Mouse (Mus musculus): ENCODE results near the gene Cd248. TPM values are rescaled to one million over a fixed set of nuclear protein-coding genes. Genes with fewer than 3 reads are reported as not detected.
A peak's percentile ranks its signal among the peaks of the same experiment; 100 is the strongest.

The Cd248 gene
- polyA plus RNA-seq, 1 experiment from 2014 or later, result 69.8 TPM

DNA sequence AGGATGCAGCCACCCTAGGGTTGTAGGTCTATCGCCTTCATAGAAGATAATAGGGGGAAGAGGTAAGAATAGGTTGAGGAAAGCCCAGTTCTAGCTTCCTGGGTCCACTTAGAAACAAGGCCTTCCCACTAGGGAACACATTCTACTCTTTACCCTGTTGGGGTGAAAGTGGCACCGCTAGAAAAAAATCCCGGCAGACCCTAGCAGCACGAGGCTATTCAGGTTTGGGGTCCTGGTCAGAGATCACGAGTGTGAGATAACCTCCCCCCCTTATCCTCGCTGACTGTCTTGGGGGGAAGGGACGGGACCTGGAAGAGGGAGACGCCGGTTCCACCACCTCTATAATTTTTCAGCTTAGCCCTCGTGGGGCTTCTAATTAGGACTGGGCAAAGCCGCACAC, 3.2 kb downstream of the Cd248 start:
- 10% methylated on average over 11 of the region's 11 CpGs for WGBS
- Histone ChIP-seq H3K36me3 (ENCODE audit: control insufficient read depth, insufficient read depth, low read length) (no peaks in the 10 kb centered on the region), H3K9me3 (replicated peaks; ENCODE audit: control insufficient read depth, low read length) (no peaks in the 10 kb centered on the region), H3K27ac (ENCODE audit: low read length) (peak overlapping the region; percentile 89), H3K4me2 (ENCODE audit: low read depth, low read length) (peak overlapping the region; percentile 77), H3K27me3 (ENCODE audit: control insufficient read depth, insufficient read depth, low read length) (no peaks in the 10 kb centered on the region), H3K4me3 (replicated peaks; ENCODE audit: low read length) (peak overlapping the region; percentile 69), H3K9ac (ENCODE audit: low read length) (peak overlapping the region; percentile 87), H3K4me1 (ENCODE audit: control insufficient read depth, insufficient read depth, low read length) (peaks cover 41% of the 10 kb centered on the region)
- no peak for ATAC-seq (ENCODE audit: insufficient read depth, low FRiP score)

DNA sequence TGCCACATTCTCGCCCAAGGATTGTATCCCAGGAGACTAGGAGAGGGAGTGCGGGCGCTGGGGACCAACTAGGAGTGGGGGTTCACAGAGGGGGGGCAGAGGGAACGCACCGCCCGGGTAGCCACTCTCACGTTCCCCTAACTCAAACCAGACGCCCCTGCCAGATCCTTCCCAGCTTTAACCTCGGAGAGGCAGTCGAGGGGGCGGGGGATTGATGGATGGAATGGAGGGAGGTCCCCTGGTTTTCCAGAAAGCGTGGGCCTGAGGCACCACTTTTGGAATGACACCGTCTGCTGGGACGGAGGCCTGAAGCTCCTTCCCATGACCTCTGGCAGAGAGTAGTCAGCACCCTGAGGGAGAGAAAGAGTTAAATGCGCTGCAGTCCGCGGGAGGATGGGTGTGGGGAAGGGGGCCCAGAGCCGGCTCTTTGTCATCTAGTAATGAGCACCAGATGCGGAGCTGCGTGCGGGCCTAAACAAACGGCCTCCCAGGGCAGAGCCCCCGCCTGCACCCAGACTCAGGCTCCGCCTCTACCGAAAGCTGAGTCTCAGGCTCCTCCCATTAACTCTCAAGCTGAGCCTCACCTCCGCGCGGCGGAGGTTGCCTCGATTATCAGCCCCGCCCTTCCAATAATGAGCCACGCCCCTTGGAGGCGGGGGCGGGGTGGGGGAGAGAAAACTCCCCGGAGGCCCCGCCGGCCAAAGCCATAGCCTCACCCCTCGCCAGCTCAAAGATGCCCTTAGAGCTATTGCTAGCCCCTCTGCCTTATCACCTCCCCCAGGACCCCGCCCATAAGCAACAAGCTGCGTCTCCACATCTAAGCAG, 3.9 kb downstream of the Cd248 start:
- 0 out of 2 replicates have a peak, but pooled peaks cover 3% of the 10 kb centered on the region for H3K36me3 ChIP-seq (ENCODE audit: control insufficient read depth, insufficient read depth, low read length)
- peaks cover 41% of the 10 kb centered on the region for H3K4me1 ChIP-seq (ENCODE audit: control insufficient read depth, insufficient read depth, low read length)
- no peaks in the 10 kb centered on the region for H3K9me3 ChIP-seq (replicated peaks; ENCODE audit: control insufficient read depth, low read length)
- peak; percentile 86 for ATAC-seq (ENCODE audit: insufficient read depth, low FRiP score)
- peak overlapping the region; percentile 69 for H3K4me3 ChIP-seq (replicated peaks; ENCODE audit: low read length)
- under 1% methylated on average over 40 of the region's 40 CpGs for WGBS
- H3K27me3 ChIP-seq (ENCODE audit: control insufficient read depth, insufficient read depth, low read length), result no peaks in the 10 kb centered on the region
- H3K4me2 ChIP-seq (ENCODE audit: low read depth, low read length), result peak overlapping the region; percentile 77
- peak overlapping the region; percentile 94 for H3K27ac ChIP-seq (ENCODE audit: low read length)
- H3K9ac ChIP-seq (ENCODE audit: low read length), result peak overlapping the region; percentile 87

DNA sequence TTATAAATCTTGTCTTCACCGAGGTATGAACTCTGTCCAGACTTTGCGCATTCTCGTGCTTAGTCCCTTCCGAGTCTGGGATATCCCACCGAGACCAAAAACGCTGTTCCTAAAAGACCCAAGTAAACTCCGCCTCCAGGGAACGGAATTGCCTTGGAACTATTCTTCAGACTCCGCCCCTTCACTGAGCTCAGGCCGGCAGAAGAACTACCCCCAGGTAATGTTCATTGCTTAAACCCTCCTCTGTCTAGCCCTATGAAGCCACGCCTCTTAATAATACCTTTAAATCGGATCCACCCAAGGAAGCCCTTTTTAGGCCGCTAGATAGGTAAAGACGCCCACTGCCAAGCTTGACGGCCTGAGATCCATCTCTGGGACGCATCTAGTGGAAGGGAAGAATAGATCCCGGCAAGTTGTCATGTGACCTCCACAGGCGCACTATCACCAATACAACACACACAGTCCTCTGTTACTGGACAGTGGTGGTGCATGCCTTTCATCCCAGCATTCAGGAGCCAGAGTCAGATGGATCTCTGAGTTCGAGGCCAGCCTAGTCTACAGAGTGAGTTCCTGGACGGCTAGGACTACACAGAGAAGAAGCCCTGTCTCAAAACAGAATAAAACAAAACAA, 4.6 kb downstream of the Cd248 start:
- ATAC-seq (ENCODE audit: insufficient read depth, low FRiP score), result peak; percentile 5; the same call in 1 of the 2 replicates
- no peaks in the 10 kb centered on the region for H3K27me3 ChIP-seq (ENCODE audit: control insufficient read depth, insufficient read depth, low read length)

DNA sequence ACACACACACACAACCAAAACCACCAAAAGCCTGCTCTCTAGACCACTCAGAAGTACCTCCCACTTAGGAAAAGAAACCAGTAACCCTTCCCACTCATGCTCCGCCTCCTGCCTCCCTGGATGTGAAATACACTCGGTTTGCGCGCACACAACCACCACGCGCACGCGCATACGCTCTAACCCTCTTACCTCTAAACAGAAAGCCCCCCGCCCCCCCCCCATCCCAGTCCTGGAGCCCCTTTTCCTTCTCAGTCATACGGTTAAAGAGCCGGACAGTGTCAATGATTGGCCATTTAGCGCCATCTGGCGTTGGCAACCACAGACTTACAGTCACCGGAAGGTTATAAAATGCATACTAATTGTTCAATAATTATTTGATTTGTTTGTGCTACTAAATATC, 5.2 kb downstream of the Cd248 start:
- H3K4me3 ChIP-seq (replicated peaks; ENCODE audit: low read length), result peak overlapping the region; percentile 69
- H3K9ac ChIP-seq (ENCODE audit: low read length), result no peak overlapping the region
- peaks cover 29% of the 10 kb centered on the region; the same call in 1 of the 2 replicates for H3K4me1 ChIP-seq (ENCODE audit: control insufficient read depth, insufficient read depth, low read length)
- no peak for ATAC-seq (ENCODE audit: insufficient read depth, low FRiP score)
- peak overlapping the region; percentile 77 for H3K4me2 ChIP-seq (ENCODE audit: low read depth, low read length)
- H3K27me3 ChIP-seq (ENCODE audit: control insufficient read depth, insufficient read depth, low read length), result no peaks in the 10 kb centered on the region
- peak overlapping the region; percentile 94 for H3K27ac ChIP-seq (ENCODE audit: low read length)
- WGBS, result under 1% methylated on average over 15 of the region's 15 CpGs
- 0 out of 2 replicates have a peak, but pooled peaks cover 3% of the 10 kb centered on the region for H3K36me3 ChIP-seq (ENCODE audit: control insufficient read depth, insufficient read depth, low read length)
- H3K9me3 ChIP-seq (replicated peaks; ENCODE audit: control insufficient read depth, low read length), result no peaks in the 10 kb centered on the region

More for the DNA sequence above, 4.6 kb downstream of the Cd248 start:
- peak overlapping the region; percentile 77 for H3K4me2 ChIP-seq (ENCODE audit: low read depth, low read length)
- H3K9me3 ChIP-seq (replicated peaks; ENCODE audit: control insufficient read depth, low read length), result no peaks in the 10 kb centered on the region
- H3K4me1 ChIP-seq (ENCODE audit: control insufficient read depth, insufficient read depth, low read length), result peaks cover 33% of the 10 kb centered on the region; the same call in 1 of the 2 replicates
- WGBS, result 3% methylated on average over 20 of the region's 20 CpGs
- H3K27ac ChIP-seq (ENCODE audit: low read length), result peak overlapping the region; percentile 94
- H3K36me3 ChIP-seq (ENCODE audit: control insufficient read depth, insufficient read depth, low read length), result 0 out of 2 replicates have a peak, but pooled peaks cover 3% of the 10 kb centered on the region
- H3K4me3 ChIP-seq (replicated peaks; ENCODE audit: low read length), result peak overlapping the region; percentile 69
- H3K9ac ChIP-seq (ENCODE audit: low read length), result peak overlapping the region; percentile 87

DNA sequence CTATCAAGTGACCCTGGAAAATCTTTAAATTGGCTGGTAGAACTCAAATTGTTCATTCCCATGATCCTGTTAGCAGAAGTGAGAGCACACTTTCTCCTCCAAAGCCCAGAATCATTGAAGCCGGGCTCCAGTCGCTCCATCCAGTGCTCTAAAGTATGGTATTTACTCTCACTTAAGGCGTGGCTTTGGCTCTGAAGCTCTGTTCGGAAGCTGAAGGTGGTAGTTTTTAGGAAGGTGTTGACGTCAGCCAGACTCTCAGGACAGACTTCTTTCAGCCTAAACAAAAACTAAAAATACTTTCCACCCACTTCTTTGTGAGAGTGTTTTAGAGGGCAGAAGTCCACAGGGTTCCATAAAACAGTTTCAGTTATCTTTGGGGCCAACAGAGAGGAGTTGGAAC, 5.6 kb downstream of the Cd248 start:
- Histone ChIP-seq H3K9ac (ENCODE audit: low read length) (no peak overlapping the region), H3K27ac (ENCODE audit: low read length) (no peak overlapping the region), H3K4me3 (replicated peaks; ENCODE audit: low read length) (no peak overlapping the region), H3K4me1 (ENCODE audit: control insufficient read depth, insufficient read depth, low read length) (peaks cover 26% of the 10 kb centered on the region; the same call in 1 of the 2 replicates), H3K9me3 (replicated peaks; ENCODE audit: control insufficient read depth, low read length) (no peaks in the 10 kb centered on the region), H3K27me3 (ENCODE audit: control insufficient read depth, insufficient read depth, low read length) (no peaks in the 10 kb centered on the region), H3K4me2 (ENCODE audit: low read depth, low read length) (peak overlapping the region; percentile 77), H3K36me3 (ENCODE audit: control insufficient read depth, insufficient read depth, low read length) (0 out of 2 replicates have a peak, but pooled peaks cover 3% of the 10 kb centered on the region)
- ATAC-seq (ENCODE audit: insufficient read depth, low FRiP score), result no peak
- WGBS, result 26% methylated on average over 5 of the region's 5 CpGs

DNA sequence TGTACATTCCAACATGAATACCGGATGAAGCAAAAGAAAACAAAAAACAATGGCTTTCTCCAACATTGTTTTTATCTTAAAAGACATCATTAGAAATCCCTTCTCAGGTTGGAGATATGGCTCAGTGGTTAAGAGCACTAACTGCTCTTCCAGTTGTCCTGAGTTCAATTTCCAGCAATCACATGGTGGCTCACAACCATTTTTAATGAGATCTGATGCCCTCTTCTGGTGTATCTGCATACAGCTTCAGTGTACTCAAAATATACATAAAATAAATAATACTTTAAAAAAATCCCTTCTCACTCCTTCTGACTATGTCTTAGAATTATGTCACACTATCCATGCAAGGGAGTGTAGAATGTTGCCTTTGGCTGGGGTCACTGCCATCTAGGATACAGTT, 11.4 kb downstream of the Cd248 start:
- H3K4me1 ChIP-seq (ENCODE audit: control insufficient read depth, insufficient read depth, low read length), result no peaks in the 10 kb centered on the region
- H3K36me3 ChIP-seq (ENCODE audit: control insufficient read depth, insufficient read depth, low read length), result 0 out of 2 replicates have a peak, but pooled peaks cover 3% of the 10 kb centered on the region
- no peak overlapping the region for H3K9ac ChIP-seq (ENCODE audit: low read length)
- no peaks in the 10 kb centered on the region for H3K9me3 ChIP-seq (replicated peaks; ENCODE audit: control insufficient read depth, low read length)
- no peak overlapping the region for H3K27ac ChIP-seq (ENCODE audit: low read length)
- no peak for ATAC-seq (ENCODE audit: insufficient read depth, low FRiP score)
- H3K27me3 ChIP-seq (ENCODE audit: control insufficient read depth, insufficient read depth, low read length), result peaks cover 34% of the 10 kb centered on the region
- H3K4me2 ChIP-seq (ENCODE audit: low read depth, low read length), result no peak overlapping the region
- WGBS, result 94% methylated on average over 1 of the region's 1 CpGs
- H3K4me3 ChIP-seq (replicated peaks; ENCODE audit: low read length), result no peak overlapping the region

DNA sequence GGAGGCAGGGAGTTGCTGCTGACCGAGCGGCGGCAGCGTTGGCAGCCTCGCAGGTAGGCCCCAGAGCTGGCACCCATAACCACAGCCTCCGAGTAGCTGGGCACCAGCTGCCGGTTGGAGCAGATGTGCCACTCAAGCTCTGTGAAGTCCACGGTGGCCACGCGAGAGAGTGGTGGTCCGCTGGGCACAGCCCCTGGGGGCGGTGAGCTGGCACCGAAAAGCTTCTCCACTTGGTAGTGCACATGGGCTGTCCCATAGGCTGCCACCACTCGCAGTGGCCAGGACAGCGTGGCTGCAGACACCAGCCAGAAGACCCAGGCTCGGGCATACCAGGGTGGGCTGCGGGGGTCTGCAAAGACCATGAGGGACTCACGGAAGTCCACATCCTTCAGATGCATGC, 14.1 kb downstream of the Cd248 start:
- no peaks in the 10 kb centered on the region for H3K36me3 ChIP-seq (ENCODE audit: control insufficient read depth, insufficient read depth, low read length)
- H3K27ac ChIP-seq (ENCODE audit: low read length), result no peak overlapping the region
- H3K9me3 ChIP-seq (replicated peaks; ENCODE audit: control insufficient read depth, low read length), result no peaks in the 10 kb centered on the region
- WGBS, result 58% methylated on average over 18 of the region's 18 CpGs
- H3K4me3 ChIP-seq (replicated peaks; ENCODE audit: low read length), result no peak overlapping the region
- H3K27me3 ChIP-seq (ENCODE audit: control insufficient read depth, insufficient read depth, low read length), result peaks cover 55% of the 10 kb centered on the region
- peaks cover 4% of the 10 kb centered on the region; the same call in 1 of the 2 replicates for H3K4me1 ChIP-seq (ENCODE audit: control insufficient read depth, insufficient read depth, low read length)
- no peak overlapping the region for H3K4me2 ChIP-seq (ENCODE audit: low read depth, low read length)
- no peak overlapping the region for H3K9ac ChIP-seq (ENCODE audit: low read length)
- no peak for ATAC-seq (ENCODE audit: insufficient read depth, low FRiP score)

DNA sequence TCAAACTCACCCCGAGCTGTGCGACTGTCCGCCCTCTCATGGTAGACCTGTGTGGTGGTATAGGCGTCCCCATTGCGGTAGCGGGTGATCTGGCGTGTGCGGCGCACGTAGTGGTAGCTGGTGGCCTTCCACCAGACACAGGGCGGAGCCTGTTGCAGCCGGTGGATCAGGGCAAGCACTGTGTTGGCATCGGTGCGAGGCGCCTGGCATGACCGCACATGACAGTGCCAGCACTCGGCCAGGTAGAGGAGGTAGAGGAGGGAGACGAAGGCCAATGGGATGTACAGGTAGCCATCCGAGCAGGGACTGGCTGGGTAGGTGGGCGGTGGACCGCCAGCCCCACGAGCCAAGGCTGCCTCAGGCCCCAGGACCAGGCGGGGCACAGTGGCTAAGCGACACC, 14.7 kb downstream of the Cd248 start:
- H3K9me3 ChIP-seq (replicated peaks; ENCODE audit: control insufficient read depth, low read length), result no peaks in the 10 kb centered on the region
- peaks cover 9% of the 10 kb centered on the region; the same call in 1 of the 2 replicates for H3K4me1 ChIP-seq (ENCODE audit: control insufficient read depth, insufficient read depth, low read length)
- H3K4me3 ChIP-seq (replicated peaks; ENCODE audit: low read length), result no peak overlapping the region
- whole genome bisulfite sequencing, result 67% methylated on average over 24 of the region's 24 CpGs
- H3K4me2 ChIP-seq (ENCODE audit: low read depth, low read length), result no peak overlapping the region
- H3K27ac ChIP-seq (ENCODE audit: low read length), result no peak overlapping the region
- no peaks in the 10 kb centered on the region for H3K36me3 ChIP-seq (ENCODE audit: control insufficient read depth, insufficient read depth, low read length)
- no peak for ATAC-seq (ENCODE audit: insufficient read depth, low FRiP score)
- H3K27me3 ChIP-seq (ENCODE audit: control insufficient read depth, insufficient read depth, low read length), result peaks cover 55% of the 10 kb centered on the region
- no peak overlapping the region for H3K9ac ChIP-seq (ENCODE audit: low read length)

All from stomach, embryonic 16.5 days (tissue).